Mouse (Mus musculus) layer of hippocampus, adult 9-10 months (tissue): Measurements from ENCODE around the gene Syt16.
A peak's percentile ranks its signal among the peaks of the same experiment; 100 is the strongest.

ENCODE experiments used
- DNase-seq: peaks from one replicate; pipeline ENCODE4 v3.0.0; 2022; ENCODE audit warnings: low spot score

Gene Syt16

DNA sequence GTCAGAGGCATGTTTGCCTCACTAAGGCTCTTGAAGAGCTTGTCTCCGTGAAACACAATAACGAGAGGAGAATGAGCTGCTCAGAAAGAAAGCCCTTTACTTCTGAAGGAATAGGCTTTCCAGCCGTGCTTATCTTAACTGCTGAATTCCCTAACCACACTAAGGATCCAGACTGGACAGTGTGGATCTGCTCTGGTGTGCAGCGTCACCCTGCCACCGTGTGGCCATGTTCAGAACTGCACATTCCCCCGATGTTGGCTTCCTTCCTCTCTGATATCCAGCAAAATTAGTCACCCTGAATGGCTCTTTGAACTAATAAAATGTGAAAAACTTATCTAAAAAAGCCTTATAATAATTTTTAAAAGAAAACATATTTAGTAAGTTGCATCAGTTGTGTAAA, 16.3 kb downstream of the Syt16 start:
- DNase-seq, result peak; percentile 77

DNA sequence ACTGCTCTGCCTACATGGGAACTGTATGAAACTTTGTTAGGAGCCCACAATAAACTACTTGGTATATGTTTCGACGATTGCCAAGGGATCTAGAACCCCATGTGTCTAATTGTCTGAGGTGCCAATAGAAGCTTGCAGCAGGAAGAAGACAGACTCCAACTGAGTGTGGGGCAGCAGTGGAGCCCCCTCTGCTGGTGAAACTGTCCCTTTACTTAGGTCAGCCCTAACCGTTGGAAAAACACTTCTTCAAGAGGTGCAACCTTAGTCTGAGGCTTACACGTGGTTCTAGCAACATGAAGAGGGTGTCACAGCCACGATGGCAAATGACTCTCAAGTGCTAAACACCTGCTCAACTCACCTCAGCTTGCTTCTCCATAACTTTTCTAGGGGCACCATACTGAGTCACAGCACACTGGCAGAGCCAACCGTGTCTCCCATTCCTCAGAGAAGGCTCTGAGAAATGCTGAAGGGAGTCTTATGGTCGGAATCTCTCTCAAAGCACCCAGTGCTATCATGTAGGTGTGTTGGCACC, 17.3 kb downstream of the Syt16 start:
- no peak for DNase-seq

DNA sequence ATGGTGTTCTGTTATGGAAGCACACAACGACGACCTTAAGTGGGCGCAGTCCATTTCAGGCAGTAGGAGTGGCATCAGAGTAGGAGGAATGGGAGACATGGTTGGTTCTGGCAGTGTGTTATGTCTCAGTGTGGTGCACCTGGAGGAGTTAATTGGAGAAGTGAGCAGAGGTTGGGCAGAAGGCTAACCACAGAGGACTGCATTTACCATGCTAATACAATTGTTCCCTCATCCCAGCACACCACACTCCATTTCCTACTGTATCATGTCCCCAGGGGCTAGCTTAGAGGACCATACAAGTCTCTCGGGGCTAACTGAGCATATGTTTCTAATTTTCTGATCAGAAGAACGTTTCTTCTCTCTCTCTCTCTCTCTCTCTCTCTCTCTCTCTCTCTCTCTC, 18.0 kb downstream of the Syt16 start:
- no peak for DNase-seq

DNA sequence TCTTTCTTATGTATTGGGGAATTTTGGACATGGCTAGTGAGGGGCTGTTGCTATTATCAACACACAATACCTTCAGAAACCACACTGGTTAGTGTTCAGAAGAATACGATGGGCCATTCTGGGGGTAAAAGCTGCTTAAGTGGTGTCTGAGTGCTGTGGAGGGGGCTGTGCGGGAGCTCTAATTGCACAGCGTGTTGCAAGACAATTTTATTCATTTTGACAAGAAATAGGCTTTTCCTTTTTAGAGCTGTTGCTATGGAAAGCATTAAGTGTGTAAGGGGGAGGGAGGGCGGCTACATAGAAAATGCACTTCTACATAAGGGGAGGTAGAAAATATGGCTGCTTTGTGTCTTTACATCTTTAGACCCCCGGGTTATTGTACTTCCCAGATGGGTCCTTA, 25.8 kb downstream of the Syt16 start:
- DNase-seq, result no peak

DNA sequence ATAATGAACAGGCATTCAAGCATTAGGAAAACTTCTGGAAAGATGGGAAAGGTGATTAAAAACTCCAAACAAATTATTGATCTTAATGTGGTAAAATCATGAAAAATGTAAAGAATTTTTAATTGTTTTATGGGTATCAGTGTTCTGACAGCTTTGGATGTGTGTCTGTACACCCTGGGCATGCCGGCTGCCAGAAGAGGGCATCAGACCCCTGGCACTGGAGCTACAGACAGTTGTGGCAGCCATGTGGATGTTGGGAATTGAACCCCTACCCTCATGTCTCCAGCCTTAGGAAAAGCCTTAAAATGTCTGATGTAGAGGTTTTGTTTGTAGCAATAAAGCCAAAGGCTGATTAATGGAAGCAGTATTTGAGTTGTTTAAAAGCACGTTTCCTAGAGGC, 27.5 kb downstream of the Syt16 start:
- DNase-seq, result no peak

DNA sequence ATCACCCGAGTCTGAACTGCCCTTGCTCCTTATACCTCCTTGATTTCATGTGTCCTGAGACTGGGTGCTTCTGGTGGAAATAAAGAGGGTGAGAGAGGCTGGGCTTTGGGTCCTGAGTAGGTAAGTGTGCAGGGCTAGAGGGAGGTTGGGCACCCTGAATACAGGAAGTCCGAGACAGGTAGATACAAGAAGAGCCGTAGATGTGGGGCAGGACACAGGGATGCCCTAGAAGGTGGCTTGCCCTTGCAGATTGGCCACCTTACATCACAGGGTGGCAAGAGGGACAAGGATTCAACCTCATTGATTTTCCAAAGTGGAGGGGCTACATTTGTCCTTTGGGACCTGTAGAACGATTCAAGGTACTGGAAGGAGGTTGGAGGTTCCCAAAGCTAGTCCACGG, 45.8 kb downstream of the Syt16 start:
- DNase-seq, result no peak

DNA sequence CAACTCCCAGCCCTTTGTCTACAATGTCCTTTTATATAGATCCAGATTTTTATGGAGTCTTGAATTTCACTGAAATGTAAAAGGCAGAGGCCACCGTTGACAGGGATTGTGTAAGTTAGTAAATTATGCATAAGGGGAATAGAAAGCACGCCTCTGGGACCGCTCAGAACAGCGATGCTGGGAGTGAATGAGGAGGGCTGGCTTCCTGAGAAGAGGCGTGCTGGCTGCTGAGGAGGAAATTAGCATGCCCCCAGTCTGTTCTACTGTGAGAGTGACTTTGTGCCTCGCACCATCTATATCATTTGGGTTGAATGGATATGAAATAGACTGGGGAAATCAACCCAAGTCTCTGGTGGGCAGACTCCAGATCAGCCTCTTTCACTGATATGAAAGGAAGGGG, 46.3 kb downstream of the Syt16 start:
- no peak for DNase-seq

DNA sequence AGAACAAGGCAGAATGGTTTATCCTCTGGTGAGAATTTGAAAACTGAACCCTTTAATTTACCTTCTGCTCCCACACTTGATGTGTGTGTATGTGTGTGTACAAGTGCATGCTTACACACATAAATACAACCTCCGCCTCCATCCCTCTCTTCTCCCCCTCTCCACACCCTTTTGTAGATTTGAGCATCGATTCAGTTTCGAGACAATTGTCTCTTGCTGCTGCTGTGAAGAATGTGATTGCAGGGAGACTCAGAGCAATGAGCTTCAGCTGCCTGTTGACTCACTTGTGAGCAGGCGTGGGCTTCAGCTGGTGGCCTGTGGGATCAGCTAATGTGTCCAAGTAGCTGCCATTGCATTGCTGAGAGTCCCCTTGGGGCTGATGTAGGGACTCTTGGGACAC, 46.8 kb downstream of the Syt16 start:
- DNase-seq, result no peak

DNA sequence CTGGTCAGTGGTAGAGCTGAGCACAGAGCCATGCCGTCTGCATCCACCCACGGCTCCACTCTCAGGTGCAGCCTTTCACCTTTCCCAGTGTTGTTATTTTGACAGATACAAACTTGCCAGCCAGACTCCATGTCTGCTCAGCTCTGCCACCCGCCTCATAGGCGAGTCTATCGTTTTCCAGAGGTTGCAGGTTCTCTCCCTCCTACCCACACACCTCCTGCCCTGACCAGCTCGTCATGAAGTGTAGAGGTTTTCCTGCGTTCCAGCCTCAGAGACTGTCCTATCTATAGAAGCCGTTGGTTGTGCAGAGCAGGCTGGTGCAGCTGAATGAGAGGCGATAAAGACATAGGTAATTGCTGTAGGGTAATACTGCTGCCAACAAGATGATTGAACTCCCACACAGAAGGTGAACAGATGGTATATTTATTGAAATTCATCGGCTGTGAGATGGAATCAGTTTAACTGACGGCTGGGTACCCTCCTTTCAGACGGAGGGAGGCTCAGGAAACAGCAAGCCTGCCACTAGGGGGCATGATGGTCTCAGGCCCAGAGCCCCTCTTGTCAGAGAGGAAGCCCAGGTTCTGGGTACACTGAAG, 58.0 kb downstream of the Syt16 start:
- DNase-seq, result peak; percentile 77

DNA sequence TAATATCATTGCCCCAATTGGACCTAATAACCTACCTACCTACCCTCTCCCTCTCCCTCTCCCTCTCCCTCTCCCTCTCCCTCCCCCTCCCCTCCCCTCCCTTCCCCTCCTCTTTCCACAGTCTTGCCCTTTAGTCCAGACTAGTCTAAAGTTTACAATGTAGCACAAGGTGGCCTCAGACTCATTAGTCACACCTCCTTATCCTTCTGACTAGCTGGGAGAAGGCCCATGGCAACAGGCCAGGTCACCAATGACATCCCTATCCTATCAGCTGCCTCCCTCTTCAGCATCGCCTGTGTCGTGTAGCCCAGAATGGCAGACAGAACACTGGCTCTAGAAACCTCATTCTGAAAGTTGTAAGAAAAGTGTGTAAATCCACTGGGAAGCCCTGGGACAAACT, 58.7 kb downstream of the Syt16 start:
- no peak for DNase-seq

DNA sequence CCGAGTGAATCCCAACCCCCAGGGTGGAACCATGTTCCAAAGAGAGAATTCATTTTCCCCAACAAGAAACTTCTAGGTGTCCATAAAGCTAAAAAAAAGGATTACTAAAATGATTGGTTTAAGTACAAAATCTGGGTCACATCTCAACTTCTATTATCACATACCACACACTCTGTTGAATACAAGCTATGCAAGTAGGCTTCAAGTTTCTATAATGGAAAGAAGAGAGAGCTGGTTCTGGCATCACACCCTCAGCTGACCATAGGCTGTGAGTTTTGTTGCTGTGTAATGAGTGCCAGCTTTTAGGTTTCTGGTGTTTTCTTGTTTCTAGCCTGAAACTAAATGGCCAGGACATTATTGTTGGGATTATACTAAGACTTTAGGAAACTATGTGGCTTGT, 65.1 kb downstream of the Syt16 start:
- DNase-seq, result no peak

DNA sequence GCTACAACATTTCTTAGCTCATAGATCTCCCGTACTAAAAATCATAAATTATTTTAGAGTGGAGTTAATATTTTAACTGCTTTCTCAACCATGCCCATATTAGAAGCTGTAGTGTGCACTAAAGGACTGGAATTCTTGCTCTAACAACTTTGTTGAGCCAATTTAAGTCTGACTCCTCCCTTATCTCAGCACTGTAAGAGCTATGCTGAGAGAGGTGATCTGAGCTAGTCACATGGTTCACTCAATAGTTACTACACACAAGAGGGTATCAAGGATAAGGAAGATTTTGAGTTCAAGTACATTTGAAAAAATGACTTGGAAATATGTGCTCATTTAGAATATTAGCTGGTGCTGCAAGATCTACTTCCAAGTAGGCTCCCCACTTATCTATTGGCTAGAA, 71.5 kb downstream of the Syt16 start:
- no peak for DNase-seq

DNA sequence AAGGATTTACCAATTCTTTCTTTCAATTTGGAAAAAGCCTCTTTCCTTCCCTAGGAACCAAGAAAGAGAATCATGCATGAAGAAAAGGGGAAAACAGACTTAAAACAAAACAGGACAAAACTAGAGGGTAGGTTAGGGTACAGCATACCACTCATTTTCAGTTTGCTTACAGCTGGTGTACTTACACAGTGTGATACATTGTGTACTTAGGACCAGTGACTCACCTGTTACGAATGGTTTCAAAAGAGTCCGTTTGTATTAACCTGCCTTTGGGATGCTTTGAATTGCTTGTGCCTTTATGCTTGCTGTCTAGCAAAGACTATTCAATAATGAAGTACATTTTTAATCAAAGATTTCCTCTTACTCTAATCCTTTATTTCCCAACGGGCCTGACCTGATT, 78.1 kb downstream of the Syt16 start:
- no peak for DNase-seq

DNA sequence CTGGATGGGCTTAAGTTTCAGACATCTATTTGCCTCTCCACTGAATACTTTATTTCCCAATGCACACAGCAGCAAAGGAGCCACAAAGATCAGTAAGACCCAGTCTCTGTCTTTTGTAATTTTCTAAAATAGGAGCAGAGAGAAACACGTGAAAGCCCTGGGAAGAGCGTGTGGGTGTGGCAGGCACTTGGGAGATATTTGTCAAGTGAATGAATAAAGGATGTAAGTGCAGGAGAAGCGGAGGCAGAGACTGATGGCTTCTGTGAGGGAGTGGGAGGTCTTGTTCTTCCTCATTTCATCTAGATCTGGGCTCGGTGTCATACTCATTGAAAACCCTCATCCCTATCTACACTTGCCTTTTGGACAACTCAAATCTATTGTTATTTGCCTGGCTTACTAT, 78.6 kb downstream of the Syt16 start:
- no peak for DNase-seq

DNA sequence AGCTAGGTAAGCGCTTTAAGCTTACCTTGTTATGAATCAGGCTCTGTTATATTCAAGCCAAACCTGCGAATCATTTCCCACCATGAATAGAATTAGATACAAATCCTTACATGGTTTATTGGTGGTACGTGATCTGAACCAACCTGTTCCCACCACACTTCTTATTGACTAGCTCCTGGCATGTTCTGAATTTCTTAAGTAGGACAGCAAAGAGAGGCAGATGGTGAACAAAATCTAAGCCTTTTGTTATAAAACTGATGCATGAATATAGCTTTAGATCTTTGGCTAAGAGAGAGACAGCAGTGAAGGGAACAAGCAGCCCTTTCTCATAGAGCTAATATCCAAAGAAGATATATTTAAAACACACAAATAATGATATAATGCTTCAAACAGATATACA, 83.7 kb downstream of the Syt16 start:
- DNase-seq, result no peak

DNA sequence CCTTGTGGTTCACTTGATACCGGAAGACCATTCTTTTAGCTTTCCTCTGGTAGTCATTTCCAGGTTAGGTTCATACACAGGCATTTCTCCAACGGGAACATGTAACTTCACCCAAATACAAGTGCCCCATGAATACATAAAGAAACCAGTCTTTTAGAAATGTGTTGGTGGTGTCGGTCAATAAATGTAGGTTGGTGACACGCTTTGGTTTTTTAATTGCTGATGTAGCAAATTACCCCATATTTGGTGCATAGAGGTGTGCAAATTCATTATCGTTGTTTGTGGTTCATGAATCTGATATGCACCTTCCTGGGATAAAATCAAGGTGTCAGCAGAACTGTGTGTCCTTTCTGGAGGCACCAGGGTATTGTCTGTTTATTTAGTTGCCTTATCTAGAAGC, 86.9 kb downstream of the Syt16 start:
- no peak for DNase-seq

DNA sequence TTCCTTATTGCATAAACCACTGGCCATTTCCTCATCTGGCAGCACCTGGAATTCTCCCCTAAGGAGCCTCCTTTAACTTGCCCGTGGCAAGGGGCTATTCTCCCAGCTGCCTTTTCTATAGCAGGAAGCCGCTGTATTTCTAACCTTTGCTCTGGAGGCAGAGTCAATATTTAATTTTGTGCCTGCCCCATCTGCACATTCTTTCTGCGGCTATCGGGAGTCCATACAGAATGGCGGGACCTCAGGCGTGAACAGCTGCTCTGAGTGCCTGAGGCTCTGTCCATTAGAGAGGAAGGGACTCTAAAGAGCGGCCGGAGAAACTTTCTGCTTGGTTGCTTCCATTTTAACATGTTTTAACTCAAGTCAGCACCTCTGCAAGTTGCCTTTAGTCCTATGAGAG, 89.6 kb downstream of the Syt16 start:
- no peak for DNase-seq

DNA sequence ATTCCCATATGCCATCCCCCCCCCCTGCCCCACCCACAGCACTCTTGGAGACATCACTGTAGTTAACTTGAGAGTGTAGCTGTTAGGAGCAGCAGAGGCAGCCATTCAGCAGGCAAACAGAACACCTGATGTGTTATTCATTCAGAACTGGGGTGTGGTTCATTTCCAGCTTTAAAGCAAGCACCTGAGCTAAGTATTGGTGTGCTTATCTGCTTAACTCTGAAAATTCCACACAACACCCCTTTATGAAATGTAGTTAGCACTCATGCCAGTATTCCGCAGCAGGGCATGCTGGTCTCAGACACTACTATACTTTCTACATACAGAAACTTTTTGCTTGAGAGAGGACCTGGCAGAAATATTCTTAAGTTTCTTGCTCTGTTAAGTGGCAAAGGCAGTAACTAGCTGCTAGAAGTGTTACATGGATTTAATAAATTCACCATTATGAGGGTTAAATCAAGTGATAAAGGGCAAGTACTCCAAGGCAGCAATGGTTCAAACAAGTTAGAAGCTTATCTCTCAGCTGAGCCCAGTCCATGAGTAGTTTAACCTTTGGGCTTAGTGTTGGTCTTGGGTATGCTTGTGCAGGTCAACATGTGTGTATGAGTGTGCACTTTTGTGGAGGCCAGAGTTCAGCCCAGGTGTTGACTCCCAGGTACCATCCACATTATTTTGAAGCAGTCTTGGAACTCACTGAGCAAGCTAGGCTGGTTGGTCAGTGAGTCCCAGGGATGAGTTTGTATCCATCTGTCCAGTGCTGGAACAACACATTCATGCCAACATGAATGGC, 92.1 kb downstream of the Syt16 start:
- DNase-seq, result no peak

DNA sequence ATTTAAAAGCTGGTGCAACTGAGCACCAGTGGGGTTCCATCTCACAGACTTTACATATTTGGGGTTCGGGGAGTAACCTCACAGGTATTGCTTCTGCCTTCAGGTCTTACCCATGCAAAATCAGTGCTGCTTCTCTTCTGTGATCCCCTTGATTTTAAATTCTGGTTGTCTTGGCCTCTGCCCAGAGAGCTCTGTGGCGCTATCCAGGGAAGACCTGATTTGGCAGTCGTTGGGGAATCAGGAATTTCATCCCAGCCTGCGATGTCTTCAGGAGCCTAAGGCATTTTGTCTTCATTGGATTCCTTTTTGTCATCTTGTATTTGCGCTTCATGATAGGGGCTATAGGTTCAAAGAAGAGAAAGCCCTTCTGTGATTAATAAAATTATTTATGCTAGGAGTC, 95.1 kb downstream of the Syt16 start:
- no peak for DNase-seq

DNA sequence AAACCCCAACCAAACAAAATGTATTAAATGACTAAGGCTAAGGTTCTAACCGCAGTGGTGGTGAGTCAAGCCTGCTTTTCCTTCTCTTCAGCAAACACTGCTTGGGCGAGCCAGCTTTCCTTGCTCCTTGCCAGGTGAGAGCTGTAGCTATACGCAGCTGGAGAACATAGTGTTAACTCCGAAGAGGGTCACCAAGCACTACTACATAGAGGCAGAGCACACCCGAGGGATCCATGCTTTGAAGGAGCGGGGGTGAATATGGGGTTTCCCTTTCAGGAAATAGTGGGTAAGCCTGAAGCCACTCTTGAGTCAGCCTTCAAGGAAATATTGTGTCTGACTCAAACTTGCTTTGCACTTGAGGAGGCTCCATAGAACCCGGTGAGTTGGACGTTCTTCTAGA, 95.6 kb downstream of the Syt16 start:
- DNase-seq, result no peak

DNA sequence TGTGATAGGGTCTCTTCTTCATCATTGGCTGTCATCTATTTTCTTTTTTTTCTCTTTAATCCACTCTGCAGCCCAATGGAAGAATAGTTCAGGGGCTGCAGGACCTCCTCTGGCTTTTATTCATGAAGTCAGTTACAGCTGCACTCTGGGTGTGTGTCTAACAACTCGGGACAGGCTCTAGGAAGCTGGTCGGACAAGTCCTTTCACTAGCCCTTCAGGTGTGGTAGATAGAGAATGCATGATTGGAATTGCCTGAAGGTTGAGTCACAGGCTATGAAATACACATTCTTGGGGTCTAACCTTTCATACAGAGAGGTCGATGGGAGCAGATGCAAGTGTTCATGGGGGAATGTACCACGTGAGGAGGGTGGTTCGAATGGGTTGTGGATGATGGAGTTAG, 97.2 kb downstream of the Syt16 start:
- DNase-seq, result no peak

DNA sequence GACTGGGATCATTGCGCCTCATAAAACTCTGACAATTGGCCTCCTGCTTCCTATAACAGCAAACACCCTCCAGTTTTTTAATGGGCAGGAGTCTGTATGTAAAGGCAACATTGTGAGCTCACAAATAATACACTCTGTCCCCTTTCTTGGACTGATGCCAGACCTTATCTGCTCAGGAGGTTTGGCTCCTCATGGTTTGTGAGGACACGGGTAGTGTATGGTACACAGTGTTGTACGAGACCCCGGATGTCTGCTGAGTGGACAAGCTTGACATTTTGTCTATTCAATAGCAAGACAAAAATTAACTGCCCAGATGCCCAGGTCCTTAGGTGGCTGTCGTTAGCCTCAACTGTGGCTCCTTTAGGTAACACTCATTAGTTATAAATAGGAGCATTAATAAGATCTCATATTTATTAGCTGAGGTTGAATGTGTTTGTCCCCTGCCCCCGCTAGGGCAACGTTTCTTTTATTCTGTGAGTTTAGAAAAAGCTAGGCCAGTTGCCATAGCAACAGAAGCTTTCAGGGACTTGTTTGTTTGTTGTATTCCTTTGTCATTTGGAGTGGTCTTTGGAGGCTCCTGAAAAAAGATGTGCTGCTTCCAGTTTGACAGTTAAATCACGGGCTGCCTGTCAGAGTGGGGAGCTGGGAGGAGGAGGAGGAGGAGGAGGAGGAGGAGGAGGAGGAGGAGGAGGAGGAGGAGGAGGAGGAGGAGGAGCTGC, 101.3 kb downstream of the Syt16 start:
- no peak for DNase-seq

DNA sequence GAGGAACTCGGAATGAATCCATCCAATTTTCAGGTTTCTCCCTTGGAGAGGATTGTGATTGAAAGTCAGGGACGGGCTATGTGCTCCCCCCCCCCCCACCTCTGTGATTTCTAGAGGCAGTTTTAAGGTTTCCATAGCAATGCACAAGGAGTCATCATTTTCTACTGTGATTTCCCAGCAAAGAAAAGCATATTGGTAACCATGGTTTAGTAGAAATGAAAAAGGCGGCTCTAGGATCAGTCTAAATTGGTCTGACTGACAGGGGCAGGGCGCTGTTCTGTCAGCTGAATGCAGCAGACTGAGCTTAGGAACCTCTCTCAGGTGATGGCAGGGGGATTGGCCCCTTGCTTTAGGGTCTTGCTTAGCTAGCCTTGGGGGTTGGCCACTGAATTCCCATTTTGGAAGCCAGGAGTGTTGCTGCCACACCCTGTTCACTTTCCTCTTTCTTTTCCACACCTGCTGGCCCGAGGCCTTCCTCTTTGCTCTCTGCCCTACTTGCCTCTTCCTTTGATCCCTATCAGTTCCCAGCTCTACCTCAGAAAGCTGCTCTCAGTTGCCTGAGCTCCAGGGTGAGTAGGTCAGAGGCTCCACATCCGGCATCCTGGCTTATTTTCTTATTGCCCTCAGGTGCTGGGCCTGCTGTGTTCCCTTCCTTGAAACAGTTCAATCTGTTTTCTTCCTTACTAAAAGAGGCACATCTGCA, 108.5 kb downstream of the Syt16 start:
- no peak for DNase-seq
